Mouse (Mus musculus) forelimb bud, embryonic 11.5 days (tissue): ENCODE measurements around the gene Tubgcp2.

Experiments used
- DNase-seq: peaks from one replicate; pipeline ENCODE4 v3.0.0-alpha.2; 2012; ENCODE audit warnings: low read depth, low spot score

Tubgcp2 gene

GRCm38 (mm10) chr7:140036281-140037170 lies at the start of gene Tubgcp2, which contains the start of gene Zfp511:
Gene Tubgcp2, minus strand, starts transcription at chr7:140036669.
Gene Zfp511, plus strand, starts transcription at chr7:140036391.
- DNase-seq = peak; percentile 93

GRCm38 (mm10) chr7:140082242-140082678 lies 45.8 kb upstream of the Tubgcp2 start, which contains the start of gene Caly:
Gene Caly, minus strand, starts transcription at chr7:140082548.
- DNase-seq = peak; percentile 59

GRCm38 (mm10) chr7:140081408-140082241 lies 45.2 kb upstream of the Tubgcp2 start:
- no peak for DNase-seq

GRCm38 (mm10) chr7:140080503-140081156 lies 44.2 kb upstream of the Tubgcp2 start:
- DNase-seq = peak; percentile 85

GRCm38 (mm10) chr7:140078711-140079110 lies 42.2 kb upstream of the Tubgcp2 start:
- peak; percentile 78 for DNase-seq

- DNase-seq = no peak
These were observed 41.2 kb upstream of the Tubgcp2 start for GRCm38 (mm10) chr7:140077698-140078097.

- DNase-seq = no peak
These were observed 33.7 kb upstream of the Tubgcp2 start for GRCm38 (mm10) chr7:140070042-140070711.

GRCm38 (mm10) chr7:140067397-140067796 lies 30.9 kb upstream of the Tubgcp2 start:
- no peak for DNase-seq

GRCm38 (mm10) chr7:140063092-140063491 lies 26.6 kb upstream of the Tubgcp2 start:
- peak; percentile 75 for DNase-seq

- no peak for DNase-seq
These were observed 25.8 kb upstream of the Tubgcp2 start for GRCm38 (mm10) chr7:140062307-140062706.

GRCm38 (mm10) chr7:140061832-140062130 lies 25.3 kb upstream of the Tubgcp2 start:
- no peak for DNase-seq

- DNase-seq = peak; percentile 34
These were observed 24.7 kb upstream of the Tubgcp2 start for GRCm38 (mm10) chr7:140060936-140061831.

GRCm38 (mm10) chr7:140059601-140060000 lies 23.1 kb upstream of the Tubgcp2 start:
- no peak for DNase-seq

GRCm38 (mm10) chr7:140058528-140058927 lies 22.1 kb upstream of the Tubgcp2 start:
- DNase-seq = no peak

GRCm38 (mm10) chr7:140057413-140058407 lies 21.2 kb upstream of the Tubgcp2 start:
- peak; percentile 66 for DNase-seq

GRCm38 (mm10) chr7:140054124-140054523 lies 17.7 kb upstream of the Tubgcp2 start:
- DNase-seq = no peak

- peak; percentile 35 for DNase-seq
These were observed 12.7 kb upstream of the Tubgcp2 start for GRCm38 (mm10) chr7:140049115-140049689.

- no peak for DNase-seq
These were observed 12.1 kb upstream of the Tubgcp2 start, which contains the start of gene Msx3 for GRCm38 (mm10) chr7:140048361-140049114. Gene Msx3, minus strand, starts transcription at chr7:140049089.
